ENCODE assay signal across 21 mouse cellular contexts in the genomic region with DNA sequence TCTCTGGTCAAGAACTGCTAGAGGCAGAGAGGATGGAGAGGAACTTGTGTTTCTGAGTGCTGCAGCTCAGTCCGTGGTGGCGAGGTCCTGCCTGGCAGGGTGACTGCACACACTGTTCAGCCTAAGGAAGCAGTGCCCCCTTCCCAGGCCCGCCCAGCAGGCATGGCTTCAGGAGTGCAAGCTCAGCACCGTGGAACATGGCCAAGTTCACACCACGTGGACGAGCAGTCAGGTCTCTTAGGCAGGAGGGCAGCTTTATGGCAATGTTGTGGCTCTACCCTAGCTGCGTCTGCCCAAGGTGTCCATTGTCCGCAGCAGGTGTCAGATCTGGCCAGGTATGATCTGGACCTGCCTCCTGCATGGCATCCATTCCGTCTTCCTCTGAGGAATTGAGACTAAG. TPM values are rescaled to one million over a fixed set of nuclear protein-coding genes. Genes with fewer than 3 reads are reported as not detected.
DNase-seq lines count a peak whose midpoint lies in the region; ATAC-seq and TF ChIP-seq lines count a peak whose summit lies in the region.
"Had no signal": no experiment of that assay in that cellular context is flagged by ENCODE, and none has a peak within 500 bp of the region (broad histone marks: within the 10 kb centered on the region; RNA-seq: fewer than 3 reads in every experiment).

No protein-coding gene starts in this region.

- 67% methylated on average over 9 of the region's 9 CpGs for WGBS in hindbrain, postnatal 0 days
- 87% methylated on average over 9 of the region's 9 CpGs for WGBS in hindbrain, embryonic 14.5 days
- WGBS in embryonic facial prominence, embryonic 10.5 days = 92% methylated on average over 9 of the region's 9 CpGs
- 79% methylated on average over 9 of the region's 9 CpGs for WGBS in forebrain, embryonic 16.5 days

- H3K4me1 ChIP-seq in hindbrain, postnatal 0 days (ENCODE audit: insufficient read depth, low read length) = peaks cover 10% of the 10 kb centered on the region; the same call in 1 of the 2 replicates
- H3K4me1 ChIP-seq in hindbrain, embryonic 14.5 days (replicated peaks; ENCODE audit: control insufficient read depth, insufficient read depth, low read length) = peaks cover 14% of the 10 kb centered on the region; the same call in 1 of the 2 replicates
- peaks cover 44% of the 10 kb centered on the region for H3K4me1 ChIP-seq in embryonic facial prominence, embryonic 10.5 days
- H3K4me1 ChIP-seq in forebrain, embryonic 16.5 days (replicated peaks; ENCODE audit: control insufficient read depth, insufficient read depth, low read length) = peaks cover 7% of the 10 kb centered on the region; the same call in 1 of the 2 replicates

- no peaks in the 10 kb centered on the region for H3K27me3 ChIP-seq in hindbrain, postnatal 0 days (ENCODE audit: insufficient read depth, low read length)
- H3K27me3 ChIP-seq in hindbrain, embryonic 14.5 days (ENCODE audit: control insufficient read depth, insufficient read depth, low read length) = no peaks in the 10 kb centered on the region
- no peaks in the 10 kb centered on the region for H3K27me3 ChIP-seq in embryonic facial prominence, embryonic 10.5 days (replicated peaks; ENCODE audit: low read depth, poor library complexity, severe bottlenecking)
- no peaks in the 10 kb centered on the region for H3K27me3 ChIP-seq in forebrain, embryonic 16.5 days (replicated peaks; ENCODE audit: control insufficient read depth, insufficient read depth, low read length)
- H3K27me3 ChIP-seq: CH12.LX; hindbrain, embryonic 15.5 days; limb, embryonic 12.5 days; liver, embryonic 12.5 days; lung, embryonic 15.5 days; stomach, embryonic 15.5 days had no signal

- H3K9ac ChIP-seq in hindbrain, postnatal 0 days (replicated peaks; ENCODE audit: low read length) = no peak overlapping the region
- H3K9ac ChIP-seq in hindbrain, embryonic 14.5 days = no peak overlapping the region
- H3K9ac ChIP-seq in forebrain, embryonic 16.5 days (replicated peaks; ENCODE audit: low read depth, low read length) = no peak overlapping the region
- H3K9ac ChIP-seq: heart, embryonic 13.5 days; hindbrain, embryonic 15.5 days; limb, embryonic 12.5 days; liver, embryonic 12.5 days; lung, embryonic 15.5 days; stomach, embryonic 15.5 days had no signal

- no peaks in the 10 kb centered on the region for H3K36me3 ChIP-seq in hindbrain, postnatal 0 days (ENCODE audit: insufficient read depth, low read length)
- H3K36me3 ChIP-seq in hindbrain, embryonic 14.5 days (replicated peaks; ENCODE audit: control insufficient read depth, insufficient read depth) = peaks cover 16% of the 10 kb centered on the region; the same call in 1 of the 2 replicates
- H3K36me3 ChIP-seq in embryonic facial prominence, embryonic 10.5 days (replicated peaks) = no peaks in the 10 kb centered on the region
- H3K36me3 ChIP-seq in forebrain, embryonic 16.5 days (ENCODE audit: control insufficient read depth, insufficient read depth) = no peaks in the 10 kb centered on the region
- H3K36me3 ChIP-seq: hindbrain, embryonic 15.5 days; liver, embryonic 12.5 days; lung, embryonic 15.5 days; stomach, embryonic 15.5 days had no signal

- DNase-seq in heart, adult 11 months = peak; percentile 93
- no peak for DNase-seq in heart, adult 18-20 months
- DNase-seq in hindbrain, postnatal 0 days (ENCODE audit: low spot score) = peak; percentile 19
- no peak for DNase-seq in hindbrain, embryonic 14.5 days (ENCODE audit: low spot score)
- no peak for DNase-seq in embryonic facial prominence, embryonic 10.5 days (ENCODE audit: low spot score)
- peak; percentile 77 for DNase-seq in kidney, postnatal 10 days
- DNase-seq in urinary bladder, adult 2 months (ENCODE audit: low spot score) = no peak
- DNase-seq: cerebellum, adult 2 months; gastrocnemius, postnatal 36 days; retina, postnatal 1 day had no signal

- no peak overlapping the region for H3K27ac ChIP-seq in hindbrain, postnatal 0 days
- H3K27ac ChIP-seq in hindbrain, embryonic 14.5 days = no peak overlapping the region
- H3K27ac ChIP-seq in embryonic facial prominence, embryonic 10.5 days (replicated peaks) = peak overlapping the region; percentile 69; the same call in 1 of the 2 replicates
- H3K27ac ChIP-seq in forebrain, embryonic 16.5 days (ENCODE audit: low read length) = no peak overlapping the region
- H3K27ac ChIP-seq: heart, embryonic 13.5 days; hindbrain, embryonic 15.5 days; liver, embryonic 12.5 days; lung, embryonic 15.5 days; stomach, embryonic 15.5 days had no signal

- TF ChIP-seq CTCF in hindbrain, postnatal 0 days (IDR thresholded peaks at IDR 0.05; ENCODE audit: low read depth) = no peak

- H3K4me2 ChIP-seq in hindbrain, postnatal 0 days (ENCODE audit: low read depth, low read length) = no peak overlapping the region
- H3K4me2 ChIP-seq in hindbrain, embryonic 14.5 days (replicated peaks) = no peak overlapping the region
- no peak overlapping the region for H3K4me2 ChIP-seq in forebrain, embryonic 16.5 days (ENCODE audit: low read length)
- H3K4me2 ChIP-seq: heart, embryonic 13.5 days; hindbrain, embryonic 15.5 days; limb, embryonic 12.5 days; liver, embryonic 12.5 days; lung, embryonic 15.5 days; stomach, embryonic 15.5 days had no signal

- H3K9me3 ChIP-seq in hindbrain, postnatal 0 days (ENCODE audit: low read length) = no peaks in the 10 kb centered on the region
- H3K9me3 ChIP-seq in hindbrain, embryonic 14.5 days (ENCODE audit: control insufficient read depth, low read length) = no peaks in the 10 kb centered on the region
- H3K9me3 ChIP-seq in embryonic facial prominence, embryonic 10.5 days = no peaks in the 10 kb centered on the region
- H3K9me3 ChIP-seq in forebrain, embryonic 16.5 days (ENCODE audit: control insufficient read depth, low read length) = no peaks in the 10 kb centered on the region
- H3K9me3 ChIP-seq: heart, embryonic 13.5 days; hindbrain, embryonic 15.5 days; limb, embryonic 12.5 days; liver, embryonic 12.5 days; lung, embryonic 15.5 days; stomach, embryonic 15.5 days had no signal

- no peak for ATAC-seq in hindbrain, postnatal 0 days
- no peak for ATAC-seq in hindbrain, embryonic 14.5 days (ENCODE audit: low FRiP score)
- no peak for ATAC-seq in forebrain, embryonic 16.5 days
- ATAC-seq: forebrain, embryonic 14.5 days; intestine, postnatal 0 days; liver, embryonic 12.5 days had no signal

- no peak overlapping the region for H3K4me3 ChIP-seq in hindbrain, postnatal 0 days (ENCODE audit: low read length)
- no peak overlapping the region for H3K4me3 ChIP-seq in hindbrain, embryonic 14.5 days (replicated peaks; ENCODE audit: low read length)
- no peak overlapping the region for H3K4me3 ChIP-seq in embryonic facial prominence, embryonic 10.5 days
- H3K4me3 ChIP-seq in forebrain, embryonic 16.5 days (replicated peaks; ENCODE audit: low read length) = no peak overlapping the region
- H3K4me3 ChIP-seq: erythroblast, embryonic 14.5 days; heart, embryonic 13.5 days; hindbrain, embryonic 15.5 days; limb, embryonic 12.5 days; liver, embryonic 12.5 days; lung, embryonic 15.5 days; stomach, embryonic 15.5 days had no signal

RNA-seq across cellular contexts. Expression of gene Acox3, which starts 28.3 kb away (rescaled TPM):
- 10 to 100 TPM; 26.2 to 28.0 TPM for total RNA-seq in heart, adult 18-20 months (2021)
- 23.5 and 24.2 TPM in 2 replicates for total RNA-seq in hindbrain, postnatal 0 days (2014; rRNA removed)
- 11.4 and 12.7 TPM in 2 replicates for polyA plus RNA-seq in hindbrain, postnatal 0 days (2015; fragmentation: Nextera tagmentation; extraction: Ambion mirVana)
- polyA plus RNA-seq in hindbrain, embryonic 14.5 days (2014; fragmentation: Nextera tagmentation; extraction: Ambion mirVana) = 13.7 and 14.5 TPM in 2 replicates
- 10.9 and 11.0 TPM in 2 replicates for polyA plus RNA-seq in embryonic facial prominence, embryonic 10.5 days (2016; fragmentation: Nextera tagmentation; extraction: Ambion mirVana)
- 30.1 and 35.0 TPM in 2 replicates for polyA plus RNA-seq in urinary bladder, adult 2 months (2012; rRNA removed)
- polyA plus RNA-seq in forebrain, embryonic 16.5 days (2015; fragmentation: Nextera tagmentation; extraction: Ambion mirVana) = 13.0 and 15.9 TPM in 2 replicates

RNA-seq across cellular contexts. Expression of gene Trmt44, which starts 36.3 kb away (rescaled TPM):
- total RNA-seq in heart, adult 18-20 months (2021) = 1 to 10 TPM; 2.1 to 2.2 TPM
- total RNA-seq in hindbrain, postnatal 0 days (2014; rRNA removed) = 10.9 and 12.3 TPM in 2 replicates
- 3.3 and 3.6 TPM in 2 replicates for polyA plus RNA-seq in hindbrain, postnatal 0 days (2015; fragmentation: Nextera tagmentation; extraction: Ambion mirVana)
- 6.0 and 6.5 TPM in 2 replicates for polyA plus RNA-seq in hindbrain, embryonic 14.5 days (2014; fragmentation: Nextera tagmentation; extraction: Ambion mirVana)
- 10.0 and 10.2 TPM in 2 replicates for polyA plus RNA-seq in embryonic facial prominence, embryonic 10.5 days (2016; fragmentation: Nextera tagmentation; extraction: Ambion mirVana)
- 4.3 and 5.4 TPM in 2 replicates for polyA plus RNA-seq in urinary bladder, adult 2 months (2012; rRNA removed)
- polyA plus RNA-seq in forebrain, embryonic 16.5 days (2015; fragmentation: Nextera tagmentation; extraction: Ambion mirVana) = 9.1 and 9.3 TPM in 2 replicates

Comparison
In these comparisons a context has a peak if more than half of its experiments do, and no peak if none do; other contexts are left out.
1. DNase-seq: peak in heart, adult 11 months (single experiment), hindbrain, postnatal 0 days (single experiment) and kidney, postnatal 10 days (single experiment); none in heart, adult 18-20 months (0 of 2), hindbrain, embryonic 14.5 days (single experiment), embryonic facial prominence, embryonic 10.5 days (single experiment) and urinary bladder, adult 2 months (single experiment).